Mouse (Mus musculus): ENCODE measurements around the gene Rin3. TPM values are rescaled to one million over a fixed set of nuclear protein-coding genes. Genes with fewer than 3 reads are reported as not detected.
A peak's percentile ranks its signal among the peaks of the same experiment; 100 is the strongest.

Gene Rin3
- polyA plus RNA-seq, 1 experiment from 2014 or later, result 10.2 TPM

GRCm38 (mm10) chr12:102361189-102362161 lies 78.6 kb downstream of the Rin3 start:
- no peaks in the 10 kb centered on the region for H3K27me3 ChIP-seq (replicated peaks)
- peaks cover 93% of the 10 kb centered on the region for H3K36me3 ChIP-seq
- no peaks in the 10 kb centered on the region for H3K4me1 ChIP-seq
- no peaks in the 10 kb centered on the region for H3K9me3 ChIP-seq
- H3K4me2 ChIP-seq, result no peak overlapping the region
- no peak overlapping the region for H3K9ac ChIP-seq
- no peak overlapping the region for H3K4me3 ChIP-seq
- no peak overlapping the region for H3K27ac ChIP-seq (replicated peaks)
- 77% methylated on average over 10 of the region's 10 CpGs for WGBS
- ATAC-seq (ENCODE audit: extremely low read depth, insufficient number of reproducible peaks, low FRiP score, low TSS enrichment), result no peak

DNA sequence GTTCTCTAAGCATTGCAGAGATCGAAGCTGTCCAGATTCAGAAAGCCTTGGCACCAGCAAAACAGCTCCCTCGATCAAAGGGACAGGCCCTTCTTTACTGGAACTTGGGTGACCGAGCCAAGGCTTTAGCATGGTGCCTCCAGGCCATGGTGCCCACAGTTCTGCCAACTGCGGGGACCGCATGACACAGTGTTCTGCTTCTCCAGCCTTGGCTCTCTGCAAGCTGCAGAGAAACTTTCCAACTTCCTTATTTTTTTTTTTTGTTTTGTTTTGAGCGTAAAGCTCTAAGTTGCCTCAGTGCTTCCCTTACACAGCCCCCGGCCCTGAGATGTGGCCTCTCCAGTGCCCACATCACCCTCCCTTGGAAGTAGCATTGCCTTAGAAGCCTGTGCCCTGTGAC lies 82.2 kb downstream of the Rin3 start:
- peaks cover 27% of the 10 kb centered on the region for H3K4me1 ChIP-seq
- H3K9ac ChIP-seq, result no peak overlapping the region
- H3K4me3 ChIP-seq, result no peak overlapping the region
- H3K27me3 ChIP-seq (replicated peaks), result no peaks in the 10 kb centered on the region
- no peak for ATAC-seq (ENCODE audit: extremely low read depth, insufficient number of reproducible peaks, low FRiP score, low TSS enrichment)
- H3K9me3 ChIP-seq, result no peaks in the 10 kb centered on the region
- no peak overlapping the region for H3K27ac ChIP-seq (replicated peaks)
- H3K36me3 ChIP-seq, result peaks cover 80% of the 10 kb centered on the region
- 80% methylated on average over 7 of the region's 7 CpGs for WGBS
- H3K4me2 ChIP-seq, result no peak overlapping the region

- Histone ChIP-seq H3K27ac (replicated peaks) (no peak overlapping the region), H3K9ac (no peak overlapping the region), H3K4me1 (peaks cover 36% of the 10 kb centered on the region), H3K4me3 (no peak overlapping the region), H3K27me3 (replicated peaks) (no peaks in the 10 kb centered on the region), H3K36me3 (peaks cover 72% of the 10 kb centered on the region), H3K9me3 (no peaks in the 10 kb centered on the region), H3K4me2 (no peak overlapping the region)
- 90% methylated on average over 9 of the region's 9 CpGs for WGBS
- no peak for ATAC-seq (ENCODE audit: extremely low read depth, insufficient number of reproducible peaks, low FRiP score, low TSS enrichment)
These were observed 83.4 kb downstream of the Rin3 start for GRCm38 (mm10) chr12:102366126-102366816.

DNA sequence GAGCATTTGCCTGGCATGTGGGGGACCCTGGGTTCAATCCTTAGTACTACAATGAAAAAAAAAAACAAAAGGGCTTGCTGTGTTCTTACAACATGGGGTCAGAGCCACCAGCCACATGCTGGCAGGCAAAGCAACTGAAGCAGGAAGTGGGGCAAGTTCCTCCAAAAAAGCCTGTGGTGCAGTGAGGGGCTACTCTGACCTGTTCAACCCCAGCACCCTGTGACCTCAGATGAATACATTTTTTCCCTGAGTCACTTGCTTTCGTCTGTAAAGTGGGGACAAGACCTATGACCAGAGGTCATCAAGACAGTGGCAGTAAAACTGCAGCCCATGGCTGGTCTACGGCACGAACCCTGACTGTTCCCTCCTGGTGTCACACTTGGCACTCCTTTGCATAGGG lies 84.2 kb downstream of the Rin3 start:
- Histone ChIP-seq H3K27me3 (replicated peaks) (no peaks in the 10 kb centered on the region), H3K9me3 (no peaks in the 10 kb centered on the region), H3K27ac (replicated peaks) (no peak overlapping the region), H3K4me1 (peaks cover 36% of the 10 kb centered on the region), H3K4me3 (no peak overlapping the region), H3K9ac (no peak overlapping the region), H3K4me2 (no peak overlapping the region), H3K36me3 (peaks cover 72% of the 10 kb centered on the region)
- WGBS, result 79% methylated on average over 3 of the region's 3 CpGs
- ATAC-seq (ENCODE audit: extremely low read depth, insufficient number of reproducible peaks, low FRiP score, low TSS enrichment), result no peak

GRCm38 (mm10) chr12:102368066-102368465 lies 85.2 kb downstream of the Rin3 start:
- no peak overlapping the region for H3K27ac ChIP-seq (replicated peaks)
- no peaks in the 10 kb centered on the region for H3K9me3 ChIP-seq
- no peak overlapping the region for H3K4me2 ChIP-seq
- H3K4me1 ChIP-seq, result peaks cover 36% of the 10 kb centered on the region
- no peak for ATAC-seq (ENCODE audit: extremely low read depth, insufficient number of reproducible peaks, low FRiP score, low TSS enrichment)
- no peak overlapping the region for H3K4me3 ChIP-seq
- no peaks in the 10 kb centered on the region for H3K27me3 ChIP-seq (replicated peaks)
- WGBS, result 62% methylated on average over 7 of the region's 7 CpGs
- H3K36me3 ChIP-seq, result peaks cover 67% of the 10 kb centered on the region
- H3K9ac ChIP-seq, result no peak overlapping the region

DNA sequence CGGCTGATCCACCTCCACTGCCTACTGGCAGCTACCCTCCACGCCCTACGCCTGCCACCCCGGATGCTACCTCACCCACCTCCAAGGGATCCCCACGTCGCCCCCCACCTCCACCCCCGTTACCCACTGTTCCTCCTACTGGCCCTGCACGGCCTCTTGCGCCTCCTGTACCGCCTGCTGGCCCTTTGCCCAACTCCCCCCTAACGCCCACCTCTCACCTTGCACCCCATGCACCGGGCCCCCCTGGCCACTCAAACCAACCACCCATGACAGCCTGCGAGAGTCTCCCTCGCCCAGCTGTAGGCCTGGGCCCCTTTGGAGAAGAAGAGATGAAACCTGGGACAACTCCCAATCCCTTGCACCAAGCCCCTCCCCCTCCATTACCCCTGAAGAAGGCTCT lies 85.7 kb downstream of the Rin3 start:
- Histone ChIP-seq H3K4me1 (peaks cover 36% of the 10 kb centered on the region), H3K4me3 (no peak overlapping the region), H3K9me3 (no peaks in the 10 kb centered on the region), H3K27me3 (replicated peaks) (no peaks in the 10 kb centered on the region), H3K27ac (replicated peaks) (no peak overlapping the region), H3K36me3 (peaks cover 68% of the 10 kb centered on the region), H3K9ac (no peak overlapping the region), H3K4me2 (no peak overlapping the region)
- WGBS, result 82% methylated on average over 14 of the region's 14 CpGs
- no peak for ATAC-seq (ENCODE audit: extremely low read depth, insufficient number of reproducible peaks, low FRiP score, low TSS enrichment)

DNA sequence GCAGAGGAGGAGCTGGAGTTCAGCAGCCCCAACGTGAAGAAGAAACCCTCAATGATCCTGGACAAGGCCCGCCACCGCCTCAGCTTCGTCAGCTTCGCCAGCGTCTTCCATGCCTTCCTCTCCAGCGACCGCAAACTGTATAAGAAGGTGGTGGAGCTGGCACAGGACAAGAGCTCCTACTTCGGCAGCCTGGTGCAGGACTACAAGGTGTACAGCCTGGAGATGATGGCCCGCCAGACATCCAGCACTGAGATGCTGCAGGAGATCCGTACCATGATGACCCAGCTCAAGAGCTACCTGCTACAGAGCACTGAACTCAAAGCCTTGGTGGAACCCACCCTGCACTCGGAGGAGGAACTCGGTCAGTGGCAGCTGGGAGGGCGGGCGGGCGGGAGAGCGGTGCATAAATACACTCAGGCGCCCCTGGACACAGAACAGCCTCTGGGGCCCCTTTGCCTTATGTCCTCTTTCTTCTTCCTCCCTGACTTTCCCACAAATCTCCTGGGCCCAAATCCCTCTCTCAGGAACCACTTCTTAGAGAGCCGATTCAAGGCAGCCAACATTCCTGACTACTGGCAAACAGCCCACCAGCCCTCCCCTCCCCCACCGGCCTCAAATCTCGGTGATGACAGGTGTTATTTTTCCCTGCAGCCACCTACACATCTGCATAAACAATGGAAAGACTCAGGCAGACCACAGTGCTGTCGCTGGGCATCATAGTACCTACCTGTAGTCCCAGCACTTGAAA lies 86.8 kb downstream of the Rin3 start:
- Histone ChIP-seq H3K4me2 (peak overlapping the region; percentile 17), H3K4me1 (peaks cover 40% of the 10 kb centered on the region), H3K9me3 (no peaks in the 10 kb centered on the region), H3K4me3 (no peak overlapping the region), H3K36me3 (peaks cover 69% of the 10 kb centered on the region), H3K9ac (peak overlapping the region; percentile 60), H3K27ac (replicated peaks) (peak overlapping the region; percentile 74), H3K27me3 (replicated peaks) (no peaks in the 10 kb centered on the region)
- no peak for ATAC-seq (ENCODE audit: extremely low read depth, insufficient number of reproducible peaks, low FRiP score, low TSS enrichment)
- 57% methylated on average over 22 of the region's 22 CpGs for WGBS

DNA sequence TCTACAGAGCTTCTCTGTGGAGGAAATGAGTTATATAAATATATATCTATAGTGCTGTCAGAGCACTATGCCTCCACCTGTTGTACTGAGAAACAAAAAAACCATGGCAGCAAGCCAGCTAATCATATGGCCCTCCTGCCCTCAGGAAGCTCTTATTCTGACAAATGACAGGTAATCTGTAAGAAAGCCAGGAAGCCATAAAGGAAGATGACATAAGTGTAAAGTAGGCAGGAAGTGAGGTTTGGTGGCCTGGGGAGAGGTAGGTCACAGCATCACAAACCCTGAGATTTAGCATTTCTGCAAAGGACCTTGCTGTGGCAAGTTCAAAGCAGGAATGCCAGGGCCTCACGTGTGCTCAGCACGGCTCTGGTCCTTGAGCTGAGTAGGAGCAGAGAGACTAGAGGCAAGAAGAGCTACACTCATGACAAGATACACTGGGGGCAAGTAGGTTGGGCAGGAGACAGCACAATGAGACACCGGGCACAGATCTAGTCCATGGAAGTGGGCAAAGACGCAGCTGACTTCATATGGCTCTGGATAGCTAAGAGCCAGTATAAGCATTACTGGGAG lies 88.2 kb downstream of the Rin3 start:
- Histone ChIP-seq H3K4me3 (no peak overlapping the region), H3K36me3 (peaks cover 68% of the 10 kb centered on the region), H3K9me3 (no peaks in the 10 kb centered on the region), H3K27ac (replicated peaks) (no peak overlapping the region), H3K27me3 (replicated peaks) (no peaks in the 10 kb centered on the region), H3K4me1 (peaks cover 44% of the 10 kb centered on the region), H3K9ac (no peak overlapping the region), H3K4me2 (no peak overlapping the region)
- WGBS, result 64% methylated on average over 4 of the region's 4 CpGs
- ATAC-seq (ENCODE audit: extremely low read depth, insufficient number of reproducible peaks, low FRiP score, low TSS enrichment), result no peak

- Histone ChIP-seq H3K36me3 (peaks cover 68% of the 10 kb centered on the region), H3K27ac (replicated peaks) (no peak overlapping the region), H3K27me3 (replicated peaks) (no peaks in the 10 kb centered on the region), H3K9ac (no peak overlapping the region), H3K4me1 (peaks cover 44% of the 10 kb centered on the region), H3K9me3 (no peaks in the 10 kb centered on the region), H3K4me3 (no peak overlapping the region), H3K4me2 (no peak overlapping the region)
- 80% methylated on average over 3 of the region's 3 CpGs for WGBS
- ATAC-seq (ENCODE audit: extremely low read depth, insufficient number of reproducible peaks, low FRiP score, low TSS enrichment), result no peak
These were observed 89.5 kb downstream of the Rin3 start for GRCm38 (mm10) chr12:102372322-102372721.

DNA sequence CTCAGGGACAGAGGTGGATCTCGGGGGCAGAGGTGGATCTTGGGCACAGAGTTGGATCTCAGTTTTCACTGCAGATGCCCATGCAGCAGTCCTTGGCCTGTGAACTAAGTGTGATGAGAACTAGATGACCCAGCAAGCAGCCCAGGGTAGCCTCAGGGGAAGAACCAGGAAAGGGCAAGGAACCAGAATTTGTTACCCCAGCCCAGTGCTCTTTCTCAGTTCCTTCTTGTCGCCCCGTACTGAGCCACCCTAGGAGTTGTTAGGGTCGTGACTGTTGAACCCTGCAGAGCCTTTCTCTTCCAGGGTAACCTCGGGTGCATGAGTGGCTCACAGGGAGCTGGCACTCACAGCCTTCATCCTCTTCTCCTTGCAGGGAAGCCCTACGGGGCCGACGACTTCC lies 99.3 kb downstream of the Rin3 start:
- no peak overlapping the region for H3K4me2 ChIP-seq
- no peak for ATAC-seq (ENCODE audit: extremely low read depth, insufficient number of reproducible peaks, low FRiP score, low TSS enrichment)
- H3K9ac ChIP-seq, result no peak overlapping the region
- WGBS, result 77% methylated on average over 8 of the region's 8 CpGs
- H3K4me1 ChIP-seq, result no peaks in the 10 kb centered on the region
- H3K9me3 ChIP-seq, result no peaks in the 10 kb centered on the region
- peaks cover 76% of the 10 kb centered on the region for H3K36me3 ChIP-seq
- no peak overlapping the region for H3K4me3 ChIP-seq
- H3K27me3 ChIP-seq (replicated peaks), result no peaks in the 10 kb centered on the region
- no peak overlapping the region for H3K27ac ChIP-seq (replicated peaks)

DNA sequence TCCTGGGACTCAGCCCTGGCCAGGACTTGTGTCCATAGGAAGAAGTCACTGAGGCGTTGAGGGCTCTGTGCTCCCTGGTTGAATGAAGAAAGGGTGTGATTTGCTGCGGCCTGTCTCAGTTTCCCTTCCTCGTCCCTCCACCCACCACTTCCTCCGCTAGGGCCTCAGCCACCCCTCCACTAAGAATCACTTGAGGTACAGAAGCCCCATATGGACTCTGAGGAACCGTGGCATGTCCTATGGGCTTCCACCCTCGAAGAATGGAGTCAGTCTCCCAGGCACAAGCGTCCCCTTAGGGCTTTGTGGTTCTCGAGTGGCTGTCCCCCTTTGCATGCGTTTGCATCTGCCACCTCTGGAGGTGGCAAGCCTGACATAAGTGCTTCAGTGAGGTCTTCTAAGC lies 100.4 kb downstream of the Rin3 start:
- no peak overlapping the region for H3K4me2 ChIP-seq
- no peak overlapping the region for H3K9ac ChIP-seq
- 84% methylated on average over 9 of the region's 9 CpGs for WGBS
- H3K36me3 ChIP-seq, result peaks cover 82% of the 10 kb centered on the region
- H3K4me3 ChIP-seq, result no peak overlapping the region
- H3K4me1 ChIP-seq, result no peaks in the 10 kb centered on the region
- no peaks in the 10 kb centered on the region for H3K27me3 ChIP-seq (replicated peaks)
- no peak overlapping the region for H3K27ac ChIP-seq (replicated peaks)
- no peaks in the 10 kb centered on the region for H3K9me3 ChIP-seq
- ATAC-seq (ENCODE audit: extremely low read depth, insufficient number of reproducible peaks, low FRiP score, low TSS enrichment), result no peak
